Mouse (Mus musculus) embryonic fibroblast, embryonic 13.5 days (primary cell): ENCODE results near the gene Myt1l.

Experiments used
- CTCF ChIP-seq: IDR thresholded peaks from 2 replicates; pipeline ENCODE4 v1.5.1; 2011; ENCODE audit warnings: mild to moderate bottlenecking, control low read depth, low read length, moderate library complexity, borderline replicate concordance; ENCODE audit not compliant: insufficient read depth
- POLR2A ChIP-seq: IDR thresholded peaks from 2 replicates; pipeline ENCODE4 v1.6.1; 2011; ENCODE audit warnings: low read depth, mild to moderate bottlenecking, control low read depth, low read length, moderate library complexity

DNA sequence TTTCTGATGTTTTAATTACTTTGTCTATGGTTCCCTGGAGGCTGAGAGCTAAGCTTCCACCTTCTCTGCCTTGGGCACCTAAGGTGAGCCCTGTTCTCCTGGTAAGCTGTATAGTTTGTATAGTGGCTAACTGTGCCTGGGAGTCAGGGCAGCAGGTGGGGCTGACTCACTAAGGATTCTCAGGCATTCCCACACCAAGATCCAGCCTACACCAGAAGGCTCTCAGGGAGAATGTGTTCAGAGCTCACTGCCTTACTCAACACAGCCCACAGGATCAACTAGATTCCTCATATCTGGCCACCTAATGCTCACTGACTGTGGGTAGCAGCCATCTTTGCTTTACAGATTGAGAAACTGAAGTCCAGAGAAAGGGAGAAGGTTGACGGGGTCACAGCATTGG lies 404.8 kb downstream of the Myt1l start:
- TF ChIP-seq CTCF: no peak
- no peak for TF ChIP-seq POLR2A
